Mouse (Mus musculus) bone marrow, adult 2 months (tissue): ENCODE results near the gene 1700014D04Rik.

Experiments
- CTCF ChIP-seq: fragments of 200-500 bp; IDR thresholded peaks from 2 replicates; pipeline ENCODE4 v1.5.1; 2011; ENCODE audit warnings: low read length, control low read depth; ENCODE audit not compliant: control insufficient read depth, insufficient read depth
- POLR2A ChIP-seq: fragments of 200-500 bp; IDR thresholded peaks from 2 replicates; pipeline ENCODE4 v1.6.1; 2011; ENCODE audit warnings: low read depth, mild to moderate bottlenecking, control low read depth, low read length, borderline replicate concordance; ENCODE audit not compliant: control insufficient read depth

- TF ChIP-seq CTCF (no peak), POLR2A (no peak)
These were observed 10.4 kb upstream of the 1700014D04Rik start for GRCm38 (mm10) chr13:59756906-59757305.
